Mouse (Mus musculus) MEL (cell line): ENCODE data around the gene Gm42791. TPM values are rescaled to one million over a fixed set of nuclear protein-coding genes. Genes with fewer than 3 reads are reported as not detected.

Source experiments
- DNase-seq: peaks from one replicate; pipeline ENCODE4 v3.0.0; 2011; ENCODE audit warnings: low read depth, low spot score
- H3K27ac ChIP-seq: 2 replicates; pipeline ENCODE4 v1.5.1; 2012; ENCODE audit warnings: low read depth, mild to moderate bottlenecking, control low read depth, low read length, moderate library complexity; ENCODE audit not compliant: control insufficient read depth
- H3K27me3 ChIP-seq, 2 experiments: fragments of 150-350 bp in 1 of 2; sonication (generic) in 1 of 2; 2 replicates each; pipeline ENCODE4 v1.6.1; 2012; ENCODE audit warnings: low read length in 2 of 2, mild to moderate bottlenecking in 2 of 2, improper control_type of control experiment in 1 of 2, moderate library complexity in 1 of 2; ENCODE audit not compliant: insufficient read depth in 2 of 2, control insufficient read depth in 1 of 2
- H3K36me3 ChIP-seq, 2 experiments: 2 replicates each; pipeline ENCODE4 v1.6.1; 2012 to 2014; ENCODE audit warnings: low read length in 2 of 2, improper control_type of control experiment in 1 of 2, inconsistent platforms in 1 of 2, mild to moderate bottlenecking in 1 of 2; ENCODE audit not compliant: insufficient read depth in 2 of 2, control insufficient read depth in 1 of 2
- H3K4me1 ChIP-seq, 2 experiments: fragments of 150-350 bp in 1 of 2; sonication (generic) in 1 of 2; 2 replicates each; pipeline ENCODE4 v1.6.1; 2012; ENCODE audit warnings: low read length in 2 of 2, improper control_type of control experiment in 1 of 2, mild to moderate bottlenecking in 1 of 2; ENCODE audit not compliant: insufficient read depth in 2 of 2, control insufficient read depth in 1 of 2
- H3K4me3 ChIP-seq, 2 experiments: fragments of 150-350 bp in 1 of 2; sonication (generic) in 1 of 2; 2 replicates each; pipeline ENCODE4 v1.5.1; 2012; ENCODE audit warnings: low read depth in 2 of 2, low read length in 2 of 2, mild to moderate bottlenecking in 2 of 2, moderate library complexity in 2 of 2, control low read depth in 1 of 2, improper control_type of control experiment in 1 of 2; ENCODE audit not compliant: control insufficient read depth in 1 of 2, insufficient read depth in 1 of 2
- H3K79me2 ChIP-seq: 2 replicates; pipeline ENCODE4 v1.6.1; 2012; ENCODE audit warnings: mild to moderate bottlenecking, low read length, moderate library complexity; ENCODE audit not compliant: control insufficient read depth, poor library complexity, insufficient read depth
- H3K9ac ChIP-seq: 2 replicates; pipeline ENCODE4 v1.6.1; 2012; ENCODE audit warnings: low read depth, mild to moderate bottlenecking, control low read depth, low read length, moderate library complexity; ENCODE audit not compliant: control insufficient read depth, poor library complexity, severe bottlenecking
- H3K9me3 ChIP-seq: fragments of 150-350 bp; sonication (generic); replicated peaks from 2 replicates; pipeline ENCODE4 v1.6.1; 2012; ENCODE audit warnings: mild to moderate bottlenecking, low read length, improper control_type of control experiment, moderate library complexity; ENCODE audit not compliant: insufficient read depth
- BHLHE40 ChIP-seq: IDR thresholded peaks from 2 replicates; pipeline ENCODE4 v1.6.1; 2012; ENCODE audit warnings: low read depth, mild to moderate bottlenecking, inconsistent platforms, low read length, improper control_type of control experiment, borderline replicate concordance
- CHD1 ChIP-seq: IDR thresholded peaks from 2 replicates; pipeline ENCODE4 v1.6.1; 2012; ENCODE audit warnings: low read depth, mild to moderate bottlenecking, inconsistent platforms, low read length, improper control_type of control experiment
- CTCF ChIP-seq, 3 experiments: IDR thresholded peaks in 2 of 3; conservative IDR thresholded peaks in 1 of 3; 2 replicates each; pipeline ENCODE4 v1.5.1; 2011 to 2012; ENCODE audit warnings: low read length in 3 of 3, low read depth in 2 of 3, mild to moderate bottlenecking in 2 of 3, improper control_type of control experiment in 1 of 3, inconsistent platforms in 1 of 3, mixed read lengths in 1 of 3, moderate library complexity in 1 of 3; ENCODE audit not compliant: control insufficient read depth in 1 of 3, insufficient read depth in 1 of 3, poor library complexity in 1 of 3, severe bottlenecking in 1 of 3
- GATA1 ChIP-seq: IDR thresholded peaks from 2 replicates; pipeline ENCODE4 v1.6.1; 2011; ENCODE audit warnings: low read depth, low read length, improper control_type of control experiment
- KAT2A ChIP-seq: conservative IDR thresholded peaks from 2 replicates; pipeline ENCODE4 v1.6.1; 2012; ENCODE audit warnings: low read depth, low read length, improper control_type of control experiment, inconsistent platforms
- MAX ChIP-seq: IDR thresholded peaks from 2 replicates; pipeline ENCODE4 v1.6.1; 2011; ENCODE audit warnings: low read length, improper control_type of control experiment
- MYC ChIP-seq: IDR thresholded peaks from 2 replicates; pipeline ENCODE4 v1.6.1; 2011; ENCODE audit warnings: low read depth, mild to moderate bottlenecking, low read length, improper control_type of control experiment, moderate library complexity
- POLR2AphosphoS2 ChIP-seq: IDR thresholded peaks from 2 replicates; pipeline ENCODE4 v1.6.1; 2011; ENCODE audit warnings: low read length, improper control_type of control experiment
- POLR2AphosphoS5 ChIP-seq: IDR thresholded peaks from 2 replicates; pipeline ENCODE4 v1.6.1; 2012; ENCODE audit warnings: low read depth, borderline replicate concordance, mild to moderate bottlenecking, inconsistent platforms, low read length, moderate library complexity, mixed read lengths
- RAD21 ChIP-seq: IDR thresholded peaks from 2 replicates; pipeline ENCODE4 v1.6.1; 2011; ENCODE audit warnings: mild to moderate bottlenecking, low read depth, low read length, improper control_type of control experiment
- SMC3 ChIP-seq: IDR thresholded peaks from 2 replicates; pipeline ENCODE4 v1.6.1; 2011; ENCODE audit warnings: low read depth, low read length, improper control_type of control experiment
- TAL1 ChIP-seq: IDR thresholded peaks from 2 replicates; pipeline ENCODE4 v1.6.1; 2012; ENCODE audit warnings: mild to moderate bottlenecking, inconsistent platforms, low read length, moderate library complexity, mixed read lengths
- TBP ChIP-seq: IDR thresholded peaks from 2 replicates; pipeline ENCODE4 v1.8.0; 2011; ENCODE audit warnings: low read depth, low read length, improper control_type of control experiment
- TCF12 ChIP-seq: IDR thresholded peaks from 2 replicates; pipeline ENCODE4 v1.6.1; 2014; ENCODE audit warnings: low read depth, mild to moderate bottlenecking, inconsistent platforms, low read length, improper control_type of control experiment, moderate library complexity
- UBTF ChIP-seq: IDR thresholded peaks from 2 replicates; pipeline ENCODE4 v1.6.1; 2012; ENCODE audit warnings: low read depth, mild to moderate bottlenecking, inconsistent platforms, low read length, improper control_type of control experiment, moderate library complexity, borderline replicate concordance; ENCODE audit not compliant: insufficient read depth
- USF2 ChIP-seq, 2 experiments: IDR thresholded peaks; 2 replicates each; pipeline ENCODE4 v1.6.1; 2011 to 2012; ENCODE audit warnings: improper control_type of control experiment in 2 of 2, low read length in 2 of 2, borderline replicate concordance in 1 of 2, inconsistent platforms in 1 of 2, low read depth in 1 of 2, mild to moderate bottlenecking in 1 of 2; ENCODE audit not compliant: insufficient read depth in 1 of 2
- ZKSCAN1 ChIP-seq: IDR thresholded peaks from 2 replicates; pipeline ENCODE4 v1.6.1; 2012; ENCODE audit warnings: low read depth, mild to moderate bottlenecking, inconsistent platforms, low read length, improper control_type of control experiment, moderate library complexity
- ZNF384 ChIP-seq: IDR thresholded peaks from 2 replicates; pipeline ENCODE4 v1.6.1; 2012; ENCODE audit warnings: low read depth, mild to moderate bottlenecking, inconsistent platforms, low read length, improper control_type of control experiment
- polyA plus RNA-seq, 2 experiments: library from polyadenylated mRNA; stranded (reverse) in 1 of 2; unstranded in 1 of 2; fragments of >175 nt in 1 of 2; fragments of >200 nt in 1 of 2; gene quantifications; 2 replicates each; pipeline versions ENCODE4 v1.2.1 to v1.2.4; 2012; ENCODE audit warnings: low replicate concordance in 2 of 2, low read depth in 1 of 2; ENCODE audit not compliant: insufficient read length in 2 of 2, insufficient read depth in 1 of 2, missing spikeins in 1 of 2
- total RNA-seq: library from RNA; depleted of rRNA; stranded (reverse); fragments of 300-350 nt; gene quantifications from 2 replicates; pipeline ENCODE4 v1.2.3, GENCODE M21; 2012

Gm42791 gene
- total and polyA plus RNA-seq, 3 experiments = 1.2 to 2.1 TPM; not detected in 1

DNA sequence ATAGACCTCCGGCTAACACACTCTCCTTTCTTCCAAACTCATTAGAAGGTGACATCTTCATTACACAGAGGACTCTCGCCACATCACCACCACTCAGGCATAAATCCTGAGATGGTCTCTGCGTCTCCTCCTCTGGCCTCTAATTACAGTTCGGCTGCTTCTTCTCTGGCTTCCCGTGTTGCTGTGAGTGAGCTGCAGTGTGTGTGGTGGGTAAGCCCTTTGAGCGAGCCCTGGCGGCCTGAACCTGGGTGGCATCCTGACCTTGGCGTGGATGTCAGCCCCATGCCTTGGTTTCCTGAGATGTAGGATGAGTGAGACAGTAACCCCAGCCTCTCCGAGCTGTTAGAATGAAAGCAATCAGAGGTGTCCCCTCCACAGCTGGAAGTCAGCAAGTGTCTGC is 46.4 kb downstream of the Gm42791 start:
- no peak overlapping the region for H3K9ac ChIP-seq
- H3K4me1 ChIP-seq = no peaks in the 10 kb centered on the region; a peak in 1 of 4 replicates
- no peaks in the 10 kb centered on the region for H3K79me2 ChIP-seq
- H3K36me3 ChIP-seq = no peaks in the 10 kb centered on the region
- H3K4me3 ChIP-seq = no peak overlapping the region
- no peak overlapping the region for H3K27ac ChIP-seq
- no peaks in the 10 kb centered on the region for H3K27me3 ChIP-seq
- H3K9me3 ChIP-seq = no peaks in the 10 kb centered on the region
- no peak for DNase-seq
- no peak for TF ChIP-seq USF2 (IDR thresholded peaks at IDR 0.05; ENCODE audit: borderline replicate concordance in 1 of 2, insufficient read depth in 1 of 2, low read depth in 1 of 2, low read length in 2 of 2)
- TF ChIP-seq POLR2AphosphoS2 = no peak
- TF ChIP-seq TCF12 = no peak
- no peak for TF ChIP-seq UBTF
- TF ChIP-seq TAL1 = no peak
- TF ChIP-seq KAT2A = no peak
- TF ChIP-seq ZNF384 = no peak
- no peak for TF ChIP-seq MYC
- no peak for TF ChIP-seq MAX
- no peak for TF ChIP-seq POLR2AphosphoS5
- no peak for TF ChIP-seq TBP
- TF ChIP-seq SMC3 = no peak
- no peak for TF ChIP-seq CHD1

DNA sequence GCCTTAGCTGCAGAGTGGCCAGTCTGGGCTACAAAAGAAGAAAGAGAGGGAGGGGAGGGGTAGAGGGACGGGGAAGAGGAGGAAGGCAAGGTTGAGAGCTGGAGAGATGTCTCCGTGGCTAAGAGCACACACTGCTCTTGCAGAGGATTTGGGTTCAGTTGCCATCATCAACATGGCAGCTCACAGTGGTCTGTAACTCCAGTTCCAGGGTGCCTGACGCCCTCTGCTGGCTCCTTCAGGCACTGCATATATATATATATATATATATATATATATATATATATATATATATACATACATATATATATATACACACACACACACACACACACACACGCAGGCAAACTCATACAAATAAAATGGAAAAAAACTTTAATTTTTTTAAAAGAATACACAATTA is 47.5 kb downstream of the Gm42791 start:
- Histone ChIP-seq H3K4me3 (no peak overlapping the region), H3K79me2 (no peaks in the 10 kb centered on the region), H3K27me3 (no peaks in the 10 kb centered on the region), H3K9ac (no peak overlapping the region), H3K4me1 (no peaks in the 10 kb centered on the region; a peak in 1 of 4 replicates), H3K36me3 (no peaks in the 10 kb centered on the region), H3K9me3 (no peaks in the 10 kb centered on the region), H3K27ac (no peak overlapping the region)
- no peak for TF ChIP-seq ZNF384
- TF ChIP-seq ZKSCAN1 = no peak
- no peak for TF ChIP-seq BHLHE40
- TF ChIP-seq RAD21 = peak; percentile 32
- no peak for TF ChIP-seq GATA1
- peak; percentile 33 to 54 (median 37); a peak in 5 of 6 replicates for TF ChIP-seq CTCF (IDR thresholded peaks at IDR 0.05 in 2 of 3, conservative IDR thresholded peaks at IDR 0.05 in 1 of 3; ENCODE audit: control insufficient read depth in 1 of 3, insufficient read depth in 1 of 3, low read depth in 2 of 3, low read length in 3 of 3, poor library complexity in 1 of 3, severe bottlenecking in 1 of 3)
- TF ChIP-seq SMC3 = peak; percentile 36; the same call in 1 of the 2 replicates
- DNase-seq = peak; percentile 44
